Mouse (Mus musculus) v-Abl transformed pro-B cells (cell line): Measurements from ENCODE around the gene Plekha6.

Experiments used
- in situ Hi-C, 2 experiments: fragments of 400-800 bp; cut with MboI; formaldehyde crosslinking; loops; one replicate each; pipeline ENCODE4 v1.15.1; 2025; ENCODE audit not compliant: unreplicated experiment in 2 of 2

Gene Plekha6

GRCm38 (mm10) chr1:133163820-133164431, at the start of gene Plekha6:
TSS of gene Plekha6 (plus strand) at chr1:133164210.
- in situ Hi-C loops, result loop anchor here in 1 of 2 experiments (10.0 kb wide), 1 partner anchor 551 kb away; no protein-coding TSS in a partner anchor

DNA sequence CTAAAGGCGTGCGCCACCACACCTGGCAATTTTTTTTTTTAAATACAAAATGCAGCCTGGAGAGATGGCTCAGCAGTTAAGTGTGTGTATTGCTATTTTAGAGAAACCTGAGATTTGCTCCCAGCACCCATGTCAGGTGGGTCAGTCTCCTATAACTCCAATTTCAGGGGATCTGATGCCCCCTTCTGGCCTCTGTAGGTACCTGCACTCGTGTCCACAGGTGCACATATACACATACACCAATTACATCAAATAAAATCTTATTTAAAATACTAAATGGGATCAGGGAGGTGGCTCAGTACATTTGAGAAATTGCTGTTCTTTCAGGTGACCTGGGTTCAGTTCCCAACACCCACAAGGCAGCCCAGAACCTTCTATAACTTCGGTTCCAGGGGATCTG, 47.9 kb upstream of the Plekha6 start:
- in situ Hi-C loops, result loop anchor here in 1 of 2 experiments (25.0 kb wide), 1 partner anchor 354 kb away; no protein-coding TSS in a partner anchor

DNA sequence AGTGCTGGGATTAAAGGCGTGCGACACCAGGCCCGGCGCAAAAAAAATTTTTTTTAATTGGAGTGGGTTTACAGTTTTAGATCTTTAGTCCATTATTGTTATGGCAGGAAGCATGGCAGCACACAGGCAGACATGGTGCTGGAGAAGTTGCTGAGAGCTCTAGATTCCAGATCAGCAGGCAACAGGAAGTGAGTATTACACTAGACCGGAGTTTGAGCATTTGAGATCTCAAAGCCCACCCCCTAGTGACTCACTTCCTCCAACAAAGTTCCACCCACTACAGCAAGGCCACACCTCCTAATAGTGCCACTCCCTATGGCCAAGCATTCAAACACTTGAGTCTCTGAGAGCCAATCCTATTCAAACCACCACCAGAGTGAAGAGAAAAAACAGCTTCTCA, 45.9 kb upstream of the Plekha6 start:
- in situ Hi-C loops, result loop anchor here in 1 of 2 experiments (25.0 kb wide), 1 partner anchor 356 kb away; no protein-coding TSS in a partner anchor

- in situ Hi-C loops, result loop anchor here in 1 of 2 experiments (25.0 kb wide), 1 partner anchor 357 kb away; no protein-coding TSS in a partner anchor
These were observed 45.2 kb upstream of the Plekha6 start for GRCm38 (mm10) chr1:133118844-133119243.

GRCm38 (mm10) chr1:133119931-133120712, 43.9 kb upstream of the Plekha6 start:
- in situ Hi-C loops, result loop anchor here in 1 of 2 experiments (25.0 kb wide), 1 partner anchor 358 kb away; no protein-coding TSS in a partner anchor

DNA sequence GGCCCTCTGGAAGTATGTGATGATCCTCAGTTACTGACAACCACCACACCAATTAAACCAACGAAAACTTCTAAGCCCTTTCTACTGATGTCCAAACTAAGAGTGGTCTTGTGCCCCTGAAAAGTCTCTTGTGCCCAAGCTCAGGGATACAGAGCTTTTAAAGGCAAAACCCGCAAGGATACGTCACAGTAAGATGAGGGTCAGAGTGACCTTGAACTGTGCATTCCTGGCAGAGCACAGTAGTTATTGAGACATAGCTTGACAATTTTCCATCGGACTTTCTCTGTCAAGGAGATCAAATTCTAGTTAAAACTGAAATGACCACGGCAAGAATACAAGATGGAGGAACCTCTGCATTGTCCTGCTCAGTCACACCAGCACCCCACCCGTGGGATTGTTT, 42.8 kb upstream of the Plekha6 start:
- in situ Hi-C loops, result loop anchor here in 1 of 2 experiments (25.0 kb wide), 1 partner anchor 359 kb away; no protein-coding TSS in a partner anchor

- in situ Hi-C loops, result loop anchor here in 1 of 2 experiments (25.0 kb wide), 1 partner anchor 362 kb away; no protein-coding TSS in a partner anchor
These were observed 39.9 kb upstream of the Plekha6 start for GRCm38 (mm10) chr1:133124137-133124536.

DNA sequence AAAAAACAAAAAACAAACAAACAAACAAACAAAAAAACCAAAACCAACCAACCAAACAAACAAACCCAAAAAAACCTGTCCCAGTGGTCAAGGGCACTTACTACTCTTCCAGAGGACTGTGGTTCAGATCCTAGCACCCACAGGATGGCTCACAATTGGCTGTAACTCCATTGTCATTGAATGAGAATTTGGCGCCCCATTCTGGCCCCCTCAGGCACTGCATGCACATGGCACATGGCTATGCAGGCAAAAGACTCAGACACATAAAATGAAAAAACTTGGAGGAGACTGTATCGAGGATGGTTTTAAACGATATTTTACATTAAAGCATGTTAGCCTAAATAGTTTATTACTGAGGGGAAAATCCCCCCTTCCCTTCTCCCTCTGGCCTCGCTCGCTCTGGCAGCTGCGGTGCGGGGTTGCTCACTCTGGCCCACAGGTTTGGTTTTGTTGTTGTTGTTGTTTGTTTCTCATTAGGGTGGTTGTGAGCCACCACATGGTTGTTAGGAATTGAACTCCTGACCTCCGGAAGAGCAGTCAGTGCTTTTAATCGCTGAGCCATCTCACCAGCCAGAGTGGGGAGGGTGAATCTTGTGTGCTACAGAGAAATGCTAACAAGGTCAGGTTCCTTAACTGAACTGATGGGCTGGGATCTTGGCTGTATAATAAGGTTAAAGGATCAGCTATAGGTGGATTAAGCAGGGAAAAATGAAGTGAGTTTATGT, 38.2 kb upstream of the Plekha6 start:
- in situ Hi-C loops, result loop anchor here (5.0 to 25.0 kb wide), 2 partner anchors 39 to 936 kb away; no protein-coding TSS in a partner anchor

DNA sequence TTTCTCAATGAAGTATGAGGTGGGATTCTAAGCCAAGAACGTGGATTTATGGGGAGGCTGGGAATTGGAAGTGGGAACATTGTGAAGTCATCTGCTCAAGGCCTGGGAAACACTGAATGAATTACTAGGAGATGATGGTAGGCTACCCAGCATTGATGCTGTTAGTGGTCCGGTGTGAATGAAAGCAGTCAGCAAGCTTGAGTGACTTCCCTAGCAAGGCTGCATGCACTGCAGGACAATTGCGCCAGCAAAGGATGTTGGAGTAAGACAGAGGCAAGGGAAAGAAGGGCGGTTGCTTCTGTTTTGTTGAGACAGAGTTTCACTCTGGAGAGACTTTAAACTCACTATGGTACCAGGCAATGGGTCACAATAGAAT, 37.7 kb upstream of the Plekha6 start:
- in situ Hi-C loops, result loop anchor here (5.0 to 25.0 kb wide), 2 partner anchors 39 to 936 kb away; no protein-coding TSS in a partner anchor

- in situ Hi-C loops, result loop anchor here (5.0 to 25.0 kb wide), 2 partner anchors 40 to 935 kb away; no protein-coding TSS in a partner anchor
These were observed 36.7 kb upstream of the Plekha6 start for GRCm38 (mm10) chr1:133127328-133127727.

GRCm38 (mm10) chr1:133129471-133130221, 34.4 kb upstream of the Plekha6 start:
- in situ Hi-C loops, result loop anchor here (5.0 to 25.0 kb wide), 4 partner anchors 42 to 935 kb away; no protein-coding TSS in a partner anchor

DNA sequence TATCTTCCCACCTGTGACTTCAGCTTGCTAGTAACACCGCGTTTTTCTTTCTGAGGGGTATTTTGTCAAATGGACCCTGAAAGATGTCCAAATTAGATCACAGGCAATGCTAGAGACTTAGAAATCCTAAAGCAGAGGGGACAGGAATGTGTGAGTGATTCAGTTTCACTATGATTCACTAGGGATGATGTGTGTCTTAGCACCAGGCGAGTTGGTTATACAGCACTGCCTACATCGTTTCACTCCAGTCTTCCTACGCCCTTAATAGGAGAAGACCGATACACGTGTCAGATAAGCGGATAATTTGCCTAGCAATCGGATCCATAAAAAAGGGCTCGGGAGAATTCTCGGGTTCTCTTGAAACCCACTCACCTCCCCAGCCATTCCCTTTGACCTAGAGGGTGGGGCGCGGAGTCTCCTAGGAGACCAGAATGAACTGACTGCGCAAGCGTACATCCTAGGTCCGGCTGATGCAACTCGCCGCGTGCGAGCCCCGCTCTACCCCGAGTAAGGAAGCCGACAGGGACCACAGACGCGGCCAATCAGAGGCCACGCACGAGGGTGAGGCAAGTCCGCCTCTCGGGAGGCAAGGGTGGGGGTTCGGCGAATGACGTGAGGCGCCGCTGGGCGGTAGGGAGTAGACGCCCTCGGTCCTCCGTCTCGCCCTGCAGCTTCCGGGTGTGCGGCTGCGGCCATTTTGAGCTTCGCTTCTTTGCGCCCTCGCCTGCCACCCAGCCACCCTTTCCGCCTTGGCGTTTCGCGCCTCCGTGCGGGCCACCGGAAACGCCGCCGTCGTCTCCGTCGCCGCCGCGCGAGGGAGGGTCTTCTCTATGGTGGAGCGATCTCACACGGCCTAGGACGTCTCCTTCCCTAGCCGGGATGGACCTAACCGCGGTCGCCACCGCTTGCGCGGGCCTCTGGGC, 33.1 kb upstream of the Plekha6 start, which contains the start of gene Ppp1r15b:
Gene Ppp1r15b (plus strand): TSS at position 506 of the 923 bp plus-strand sequence.
- in situ Hi-C loops, result loop anchor here (10.0 to 25.0 kb wide), 3 partner anchors 574 to 934 kb away; no protein-coding TSS in a partner anchor

DNA sequence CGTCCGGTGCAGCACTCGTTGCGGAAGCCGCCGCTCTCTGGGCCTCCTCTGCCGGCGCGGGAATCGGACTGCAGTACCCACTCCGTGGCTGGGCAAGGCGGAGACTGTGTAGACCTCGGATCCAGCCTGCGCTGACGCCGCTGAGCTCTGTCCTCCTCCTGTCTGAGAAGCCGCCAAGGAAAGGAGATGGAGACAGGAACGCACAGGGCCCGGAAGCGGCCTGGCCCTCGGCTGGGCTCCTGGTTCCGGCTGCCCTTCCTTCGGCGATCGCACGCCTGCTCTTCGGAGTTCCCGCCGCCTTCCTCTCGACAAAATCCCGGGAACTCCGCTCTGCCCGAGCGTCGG, 32.5 kb upstream of the Plekha6 start:
- in situ Hi-C loops, result loop anchor here (10.0 to 25.0 kb wide), 3 partner anchors 573 to 933 kb away; no protein-coding TSS in a partner anchor

DNA sequence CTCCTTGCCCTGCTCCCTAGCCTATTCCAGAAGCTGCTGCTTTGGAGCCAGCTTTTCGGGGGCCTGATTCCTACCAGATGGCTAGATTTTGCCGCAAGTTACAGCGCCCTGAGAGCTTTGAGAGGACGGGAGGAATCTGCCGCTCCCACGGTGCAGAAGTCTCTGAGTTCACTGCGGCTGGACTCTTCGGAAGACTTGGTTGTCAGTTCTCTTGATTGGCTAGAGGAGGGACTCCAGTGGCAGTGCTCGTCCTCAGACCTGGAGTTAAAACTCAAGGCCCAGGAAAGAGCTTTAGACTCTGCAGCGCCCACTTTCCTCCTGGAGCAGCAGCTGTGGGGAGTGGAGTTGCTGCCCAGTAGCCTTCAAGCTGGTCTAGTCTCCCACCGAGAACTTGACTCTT, 32.1 kb upstream of the Plekha6 start:
- in situ Hi-C loops, result loop anchor here (10.0 to 25.0 kb wide), 3 partner anchors 573 to 933 kb away; no protein-coding TSS in a partner anchor

GRCm38 (mm10) chr1:133132388-133133326, 31.4 kb upstream of the Plekha6 start:
- in situ Hi-C loops, result loop anchor here (10.0 to 25.0 kb wide), 3 partner anchors 572 to 932 kb away; no protein-coding TSS in a partner anchor

DNA sequence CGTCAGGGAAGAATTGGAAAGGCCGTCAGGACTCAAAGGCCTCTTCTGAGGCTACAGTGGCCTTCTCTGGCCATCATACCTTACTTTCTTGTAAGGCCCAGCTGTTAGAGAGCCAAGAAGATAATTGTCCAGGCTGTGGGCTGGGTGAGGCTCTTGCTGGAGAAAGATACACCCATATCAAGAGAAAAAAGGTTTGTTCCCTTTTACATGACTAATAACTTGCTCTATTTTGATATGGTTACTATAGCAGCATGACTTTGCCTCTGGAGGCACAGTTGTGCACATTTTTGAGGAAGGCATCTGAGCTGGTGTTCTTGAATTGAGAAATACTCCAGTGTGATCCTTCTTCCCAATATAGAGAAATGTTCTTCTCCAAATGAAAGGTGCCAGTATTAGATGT, 30.6 kb upstream of the Plekha6 start:
- in situ Hi-C loops, result loop anchor here (10.0 to 25.0 kb wide), 3 partner anchors 571 to 931 kb away; no protein-coding TSS in a partner anchor

DNA sequence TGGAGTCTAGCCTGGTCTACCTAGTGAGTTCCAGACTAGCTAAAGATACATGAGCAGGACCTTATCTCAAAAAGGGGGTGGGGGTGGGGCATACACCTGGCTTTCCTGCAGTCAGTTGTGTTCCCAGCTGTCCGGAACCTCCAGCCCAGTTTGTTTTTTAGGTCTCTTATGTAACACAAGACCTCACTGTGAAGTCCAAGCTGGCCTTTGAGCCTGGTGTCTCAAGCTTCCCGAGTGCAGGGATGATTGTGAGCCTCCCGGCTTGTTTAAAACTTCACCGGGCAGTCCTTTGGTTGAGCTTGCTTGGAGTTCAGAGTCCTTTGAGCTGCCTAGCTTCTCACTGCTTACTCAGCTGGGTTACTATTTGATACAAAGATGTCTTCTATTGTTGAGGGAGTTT, 29.9 kb upstream of the Plekha6 start:
- in situ Hi-C loops, result loop anchor here (10.0 to 25.0 kb wide), 3 partner anchors 571 to 931 kb away; no protein-coding TSS in a partner anchor
